Mouse (Mus musculus) heart, postnatal 0 days (tissue): ENCODE results near the gene Retreg1.

Experiments used
- CTCF ChIP-seq: IDR thresholded peaks from 2 replicates; pipeline ENCODE4 v1.5.1; 2016; ENCODE audit warnings: antibody characterized with exemption, control low read depth, low read depth
- EP300 ChIP-seq: IDR thresholded peaks from 2 replicates; pipeline ENCODE4 v1.6.1; 2016; ENCODE audit warnings: antibody characterized with exemption, low read depth

- TF ChIP-seq CTCF (no peak), EP300 (no peak)
Measured at GRCm38 (mm10) chr15:25909783-25910494, 67.0 kb downstream of the Retreg1 start.
